Mouse (Mus musculus) limb, embryonic 10.5 days (tissue): ENCODE results near the gene Pitpna. TPM values are rescaled to one million over a fixed set of nuclear protein-coding genes. Genes with fewer than 3 reads are reported as not detected.

Experiments used
- DNase-seq: peaks from one replicate; pipeline ENCODE4 v3.0.0-alpha.2; 2017; ENCODE audit warnings: low spot score
- H3K27ac ChIP-seq: fragments of 300-500 bp; sonication (generic); 2 replicates; pipeline ENCODE4 v1.5.1; 2016; ENCODE audit warnings: mild to moderate bottlenecking
- H3K27me3 ChIP-seq: fragments of 300-500 bp; sonication (generic); 2 replicates; pipeline ENCODE4 v1.6.1; 2016; ENCODE audit warnings: low read depth, mild to moderate bottlenecking; ENCODE audit not compliant: poor library complexity, severe bottlenecking
- H3K36me3 ChIP-seq: fragments of 300-500 bp; sonication (generic); 2 replicates; pipeline ENCODE4 v1.6.1; 2016; ENCODE audit warnings: mild to moderate bottlenecking, moderate library complexity
- H3K4me1 ChIP-seq: fragments of 300-500 bp; sonication (generic); 2 replicates; pipeline ENCODE4 v1.6.1; 2016
- H3K4me3 ChIP-seq: fragments of 300-500 bp; sonication (generic); 2 replicates; pipeline ENCODE4 v1.5.1; 2016; ENCODE audit warnings: mild to moderate bottlenecking, moderate library complexity
- H3K9me3 ChIP-seq: fragments of 300-500 bp; sonication (generic); replicated peaks from 2 replicates; pipeline ENCODE4 v1.6.1; 2016; ENCODE audit warnings: mild to moderate bottlenecking
- WGBS: fragments of 180-500 bp; shearing (Covaris S2); methylation state at CpG from one replicate; pipeline ENCODE4 v1.1.7; 2016; 5-methylcytosine and 5-hydroxymethylcytosine counted together
- polyA plus RNA-seq: library from polyadenylated mRNA; unstranded; fragments of >200 nt; fragmentation: Nextera tagmentation; extraction: Ambion mirVana; gene quantifications from 2 replicates; pipeline ENCODE4 v1.2.1, GENCODE M21; 2016

Pitpna gene
- polyA plus RNA-seq, 1 experiment from 2014 or later = 68.8 TPM

- under 1% methylated on average over 53 of the region's 53 CpGs for WGBS
- peak; percentile 91 for DNase-seq
- peak within 1 kb of the TSS; percentile 74 for H3K4me3 ChIP-seq
- H3K9me3 ChIP-seq = no peaks in the 10 kb centered on the region
- H3K36me3 ChIP-seq = peaks cover 30% of the 10 kb centered on the region
- H3K27me3 ChIP-seq = no peaks in the 10 kb centered on the region
- peaks cover 34% of the 10 kb centered on the region for H3K4me1 ChIP-seq
- H3K27ac ChIP-seq = peak within 1 kb of the TSS; percentile 86
These were observed 42.8 kb downstream of the Pitpna start, which contains the start of gene Inpp5k for GRCm38 (mm10) chr11:75630645-75631229. Inpp5k (plus strand) TSS chr11:75630988.

GRCm38 (mm10) chr11:75631561-75632225 is 43.8 kb downstream of the Pitpna start:
- 18% methylated on average over 13 of the region's 13 CpGs for WGBS
- Histone ChIP-seq H3K27me3 (no peaks in the 10 kb centered on the region), H3K9me3 (no peaks in the 10 kb centered on the region), H3K36me3 (peaks cover 21% of the 10 kb centered on the region), H3K27ac (no peak overlapping the region), H3K4me1 (peaks cover 34% of the 10 kb centered on the region), H3K4me3 (peak overlapping the region; percentile 74)
- no peak for DNase-seq

- DNase-seq = no peak
- H3K27me3 ChIP-seq = no peaks in the 10 kb centered on the region
- H3K9me3 ChIP-seq = no peaks in the 10 kb centered on the region
- 92% methylated on average over 5 of the region's 5 CpGs for WGBS
- peaks cover 19% of the 10 kb centered on the region for H3K36me3 ChIP-seq
- peaks cover 34% of the 10 kb centered on the region for H3K4me1 ChIP-seq
- H3K4me3 ChIP-seq = no peak overlapping the region
- no peak overlapping the region for H3K27ac ChIP-seq
These were observed 45.0 kb downstream of the Pitpna start for GRCm38 (mm10) chr11:75632921-75633320.

GRCm38 (mm10) chr11:75634801-75635200 is 46.9 kb downstream of the Pitpna start:
- Histone ChIP-seq H3K27ac (no peak overlapping the region), H3K4me3 (no peak overlapping the region), H3K4me1 (peaks cover 31% of the 10 kb centered on the region), H3K9me3 (no peaks in the 10 kb centered on the region), H3K36me3 (peaks cover 11% of the 10 kb centered on the region), H3K27me3 (no peaks in the 10 kb centered on the region)
- WGBS = 88% methylated on average over 3 of the region's 3 CpGs
- no peak for DNase-seq

- Histone ChIP-seq H3K27ac (no peak overlapping the region), H3K27me3 (no peaks in the 10 kb centered on the region), H3K36me3 (peaks cover 11% of the 10 kb centered on the region), H3K4me3 (no peak overlapping the region), H3K9me3 (no peaks in the 10 kb centered on the region), H3K4me1 (peaks cover 26% of the 10 kb centered on the region)
- WGBS = 74% methylated on average over 11 of the region's 11 CpGs
- no peak for DNase-seq
These were observed 47.4 kb downstream of the Pitpna start for GRCm38 (mm10) chr11:75635315-75635714.

GRCm38 (mm10) chr11:75643323-75643722 is 55.4 kb downstream of the Pitpna start:
- no peaks in the 10 kb centered on the region for H3K27me3 ChIP-seq
- DNase-seq = no peak
- H3K36me3 ChIP-seq = no peaks in the 10 kb centered on the region
- no peak overlapping the region for H3K4me3 ChIP-seq
- no peaks in the 10 kb centered on the region for H3K9me3 ChIP-seq
- H3K27ac ChIP-seq = no peak overlapping the region
- no peaks in the 10 kb centered on the region for H3K4me1 ChIP-seq
- WGBS = 77% methylated on average over 5 of the region's 5 CpGs

- H3K36me3 ChIP-seq = no peaks in the 10 kb centered on the region
- peaks cover 4% of the 10 kb centered on the region; the same call in 1 of the 2 replicates for H3K4me1 ChIP-seq
- no peaks in the 10 kb centered on the region for H3K27me3 ChIP-seq
- DNase-seq = no peak
- H3K27ac ChIP-seq = no peak overlapping the region
- WGBS = 82% methylated on average over 9 of the region's 9 CpGs
- no peak overlapping the region for H3K4me3 ChIP-seq
- no peaks in the 10 kb centered on the region for H3K9me3 ChIP-seq
These were observed 56.8 kb downstream of the Pitpna start for GRCm38 (mm10) chr11:75644684-75645083.

GRCm38 (mm10) chr11:75647681-75648211 is 59.8 kb downstream of the Pitpna start:
- H3K9me3 ChIP-seq = no peaks in the 10 kb centered on the region

GRCm38 (mm10) chr11:75649155-75649561 is 61.3 kb downstream of the Pitpna start:
- no peak for DNase-seq
- Histone ChIP-seq H3K27ac (no peak overlapping the region; the same call in 1 of the 2 replicates), H3K4me1 (peaks cover 43% of the 10 kb centered on the region), H3K27me3 (peaks cover 25% of the 10 kb centered on the region), H3K4me3 (no peak overlapping the region), H3K36me3 (no peaks in the 10 kb centered on the region), H3K9me3 (no peaks in the 10 kb centered on the region)
- 68% methylated on average over 4 of the region's 4 CpGs for WGBS

More at GRCm38 (mm10) chr11:75647681-75648211, 59.8 kb downstream of the Pitpna start:
- Histone ChIP-seq H3K27ac (no peak overlapping the region), H3K4me3 (no peak overlapping the region), H3K27me3 (peaks cover 11% of the 10 kb centered on the region), H3K4me1 (peaks cover 30% of the 10 kb centered on the region), H3K36me3 (no peaks in the 10 kb centered on the region)
- DNase-seq = no peak
- 73% methylated on average over 6 of the region's 6 CpGs for WGBS

GRCm38 (mm10) chr11:75650311-75650710 is 62.4 kb downstream of the Pitpna start, which contains the start of gene Myo1c:
Myo1c (plus strand) TSS chr11:75650504.
- no peak for DNase-seq
- H3K27me3 ChIP-seq = peaks cover 36% of the 10 kb centered on the region
- peaks cover 53% of the 10 kb centered on the region for H3K4me1 ChIP-seq
- no peaks in the 10 kb centered on the region for H3K36me3 ChIP-seq
- peak within 1 kb of the TSS; percentile 73 for H3K4me3 ChIP-seq
- WGBS = 75% methylated on average over 7 of the region's 7 CpGs
- peak within 1 kb of the TSS; percentile 87 for H3K27ac ChIP-seq
- H3K9me3 ChIP-seq = no peaks in the 10 kb centered on the region

GRCm38 (mm10) chr11:75650958-75651425 is 63.1 kb downstream of the Pitpna start:
- Histone ChIP-seq H3K27ac (peak overlapping the region; percentile 87), H3K9me3 (no peaks in the 10 kb centered on the region), H3K27me3 (peaks cover 40% of the 10 kb centered on the region), H3K4me3 (peak overlapping the region; percentile 73), H3K36me3 (no peaks in the 10 kb centered on the region), H3K4me1 (peaks cover 60% of the 10 kb centered on the region)
- WGBS = 60% methylated on average over 10 of the region's 13 CpGs
- DNase-seq = no peak

GRCm38 (mm10) chr11:75651426-75652221 is 63.7 kb downstream of the Pitpna start:
- H3K4me3 ChIP-seq = peak overlapping the region; percentile 73
- peak; percentile 77 for DNase-seq
- no peaks in the 10 kb centered on the region for H3K9me3 ChIP-seq
- peaks cover 66% of the 10 kb centered on the region for H3K4me1 ChIP-seq
- WGBS = under 1% methylated on average over 52 of the region's 54 CpGs
- H3K36me3 ChIP-seq = no peaks in the 10 kb centered on the region
- peaks cover 42% of the 10 kb centered on the region for H3K27me3 ChIP-seq
- peak overlapping the region; percentile 87 for H3K27ac ChIP-seq
